Mouse (Mus musculus) macrophage (primary cell): Measurements from ENCODE around the gene Grin3a. TPM values are rescaled to one million over a fixed set of nuclear protein-coding genes. Genes with fewer than 3 reads are reported as not detected.
"Not testable (repeated sequence)": the region's sequence is repeated elsewhere in the genome, so short reads cannot be mapped to it uniquely, and the experiment has no call there.

Experiments used
- H3K27ac ChIP-seq: fragments of 350-480 bp; formaldehyde crosslinking; 2 replicates; pipeline ENCODE4 v1.9.0; 2021
- H3K36me3 ChIP-seq: fragments of 350-480 bp; formaldehyde crosslinking; 2 replicates; pipeline ENCODE4 v1.9.0; 2021; ENCODE audit errors: inconsistent target
- H3K4me3 ChIP-seq: fragments of 350-480 bp; formaldehyde crosslinking; 2 replicates; pipeline ENCODE4 v1.9.0; 2021; ENCODE audit errors: inconsistent target
- H3K79me2 ChIP-seq: fragments of 350-480 bp; formaldehyde crosslinking; 2 replicates; pipeline ENCODE4 v1.9.0; 2021; ENCODE audit errors: inconsistent target
- WGBS: methylation state at CpG from one replicate; pipeline ENCODE4 v1.1.7; 2026; ENCODE audit warnings: inconsistent platforms; ENCODE audit not compliant: missing documents; 5-methylcytosine and 5-hydroxymethylcytosine counted together
- polyA plus RNA-seq: library from polyadenylated mRNA; stranded (reverse); fragments of 250-400 nt; gene quantifications from 3 replicates; pipeline ENCODE4 v1.2.4, GENCODE M21; 2018; ENCODE audit warnings: inconsistent platforms

Gene Grin3a
- polyA plus RNA-seq, 1 experiment from 2014 or later: not detected

- peaks cover 86% of the 10 kb centered on the region for H3K36me3 ChIP-seq
- peaks cover 1% of the 10 kb centered on the region; the same call in 1 of the 2 replicates for H3K79me2 ChIP-seq
- no peak overlapping the region for H3K4me3 ChIP-seq
- H3K27ac ChIP-seq: no peak overlapping the region
- WGBS: 80% methylated on average over 2 of the region's 2 CpGs
Measured at GRCm38 (mm10) chr4:49639913-49640312, 205.6 kb downstream of the Grin3a start.

GRCm38 (mm10) chr4:49637821-49638220, 207.7 kb downstream of the Grin3a start:
- H3K36me3 ChIP-seq: peaks cover 78% of the 10 kb centered on the region
- 94% methylated on average over 11 of the region's 11 CpGs for WGBS
- no peak overlapping the region for H3K27ac ChIP-seq
- peaks cover 22% of the 10 kb centered on the region for H3K79me2 ChIP-seq
- H3K4me3 ChIP-seq: no peak overlapping the region

GRCm38 (mm10) chr4:49632139-49632481, 213.4 kb downstream of the Grin3a start:
- under 1% methylated on average over 30 of the region's 30 CpGs for WGBS
- Histone ChIP-seq H3K36me3 (peaks cover 31% of the 10 kb centered on the region), H3K27ac (peak overlapping the region; percentile 17), H3K79me2 (peaks cover 30% of the 10 kb centered on the region), H3K4me3 (peak overlapping the region; percentile 84)

DNA sequence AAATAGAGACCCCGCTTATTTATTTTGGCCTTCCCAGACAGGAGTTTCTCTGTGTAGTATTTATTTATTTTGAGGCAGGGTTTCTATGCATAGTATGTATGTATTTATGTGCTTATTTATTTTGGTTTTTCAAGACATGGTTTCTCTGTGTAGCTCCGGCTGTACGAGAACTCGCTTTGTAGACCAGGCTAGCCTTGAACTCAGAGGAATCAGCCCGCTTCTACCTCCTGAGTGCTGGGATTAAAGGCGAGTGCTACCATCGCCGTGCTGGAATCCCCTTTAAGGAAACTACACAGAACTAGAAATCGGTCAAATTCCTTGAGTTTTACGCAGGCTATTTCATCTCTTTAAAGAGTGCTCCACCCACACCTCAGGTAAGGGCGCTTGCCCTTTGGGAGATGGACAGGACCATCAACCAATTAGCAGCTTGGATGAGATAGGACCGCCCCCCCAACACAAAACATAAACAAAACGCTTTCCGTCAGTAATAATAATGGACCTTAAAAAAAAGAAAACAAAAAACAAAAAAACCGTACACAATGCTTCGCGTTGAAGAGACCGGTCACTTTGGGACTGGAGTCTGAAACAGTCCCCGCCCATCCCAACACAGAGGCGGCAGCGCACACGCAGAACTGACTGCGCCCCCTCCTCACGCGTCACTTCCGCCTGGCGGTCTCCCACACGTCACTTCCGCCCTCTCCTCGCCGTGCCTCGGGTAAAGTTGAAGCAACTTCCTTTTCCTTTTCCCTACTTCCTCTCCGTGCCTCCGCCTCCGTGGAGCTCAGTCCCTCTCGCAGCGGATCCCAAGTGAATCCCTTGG, 214.0 kb downstream of the Grin3a start, which contains the start of gene Rnf20:
Gene Rnf20 (plus strand): TSS at position 688 of the 820 bp plus-strand sequence.
- 4% methylated on average over 37 of the region's 37 CpGs for WGBS

DNA sequence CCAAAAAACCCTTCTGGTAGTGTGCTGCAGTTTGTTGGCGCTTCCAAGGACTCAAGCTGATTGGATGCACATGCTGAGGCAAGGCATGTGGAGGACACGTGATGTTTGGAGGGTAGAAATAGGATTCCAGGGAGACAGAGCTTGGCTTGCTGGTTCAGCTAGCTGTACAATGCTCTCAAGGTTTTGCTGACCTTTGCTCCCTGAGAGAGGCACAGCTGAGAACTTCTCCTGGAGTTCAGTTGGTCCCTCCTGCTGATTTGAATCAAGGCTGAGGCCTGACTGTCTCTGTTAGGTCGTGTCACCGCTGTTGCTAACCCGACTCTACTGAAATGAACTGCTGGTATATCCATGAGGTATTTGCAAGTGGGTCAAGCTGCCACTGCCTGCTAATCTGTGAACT, 216.6 kb downstream of the Grin3a start:
- WGBS: 94% methylated on average over 5 of the region's 5 CpGs
- Histone ChIP-seq H3K27ac (no peak overlapping the region), H3K36me3 (peaks cover under 1% of the 10 kb centered on the region; the same call in 1 of the 2 replicates), H3K79me2 (peaks cover 19% of the 10 kb centered on the region), H3K4me3 (no peak overlapping the region)

More for the DNA sequence above, 214.0 kb downstream of the Grin3a start, which contains the start of gene Rnf20:
- H3K79me2 ChIP-seq: peaks cover 30% of the 10 kb centered on the region
- H3K36me3 ChIP-seq: peaks cover 25% of the 10 kb centered on the region
- peak within 1 kb of the TSS; percentile 84 for H3K4me3 ChIP-seq
- peak within 1 kb of the TSS; percentile 17 for H3K27ac ChIP-seq

- 0% methylated on average over 3 of the region's 3 CpGs for WGBS
- Histone ChIP-seq H3K36me3 (no peaks in the 10 kb centered on the region), H3K27ac (no peak overlapping the region), H3K79me2 (no peaks in the 10 kb centered on the region), H3K4me3 (no peak overlapping the region)
Measured at GRCm38 (mm10) chr4:49626973-49627372, 218.6 kb downstream of the Grin3a start.

GRCm38 (mm10) chr4:49624969-49625368, 220.6 kb downstream of the Grin3a start:
- WGBS: 68% methylated on average over 4 of the region's 4 CpGs

DNA sequence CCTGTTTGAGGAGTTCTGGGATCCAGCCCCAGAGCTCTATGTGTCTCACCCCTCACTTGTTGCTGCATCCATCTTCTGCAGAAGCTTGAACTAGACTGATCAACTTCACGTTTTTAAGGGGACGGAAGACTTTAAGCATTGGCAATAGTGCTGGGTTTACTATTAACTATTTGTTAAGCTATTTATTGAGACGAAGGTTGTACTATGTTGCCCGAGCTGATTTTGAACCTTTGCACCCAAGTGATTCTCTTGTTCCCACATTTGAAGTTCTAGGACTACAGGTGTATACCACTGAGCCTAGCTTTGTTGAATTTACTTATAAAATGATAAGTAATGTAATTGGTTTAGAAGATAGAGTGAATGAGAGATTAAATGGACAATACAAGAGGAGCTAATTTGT, 221.6 kb downstream of the Grin3a start:
- WGBS: 90% methylated on average over 4 of the region's 4 CpGs
- Histone ChIP-seq H3K36me3 (no peaks in the 10 kb centered on the region), H3K27ac (no peak overlapping the region), H3K4me3 (no peak overlapping the region), H3K79me2 (no peaks in the 10 kb centered on the region)

More at GRCm38 (mm10) chr4:49624969-49625368, 220.6 kb downstream of the Grin3a start:
- H3K36me3 ChIP-seq, H3K4me3 ChIP-seq, H3K27ac ChIP-seq, H3K79me2 ChIP-seq: not testable (repeated sequence)

GRCm38 (mm10) chr4:49622272-49622671, 223.3 kb downstream of the Grin3a start:
- H3K27ac ChIP-seq: no peak overlapping the region
- WGBS: 97% methylated on average over 2 of the region's 2 CpGs

DNA sequence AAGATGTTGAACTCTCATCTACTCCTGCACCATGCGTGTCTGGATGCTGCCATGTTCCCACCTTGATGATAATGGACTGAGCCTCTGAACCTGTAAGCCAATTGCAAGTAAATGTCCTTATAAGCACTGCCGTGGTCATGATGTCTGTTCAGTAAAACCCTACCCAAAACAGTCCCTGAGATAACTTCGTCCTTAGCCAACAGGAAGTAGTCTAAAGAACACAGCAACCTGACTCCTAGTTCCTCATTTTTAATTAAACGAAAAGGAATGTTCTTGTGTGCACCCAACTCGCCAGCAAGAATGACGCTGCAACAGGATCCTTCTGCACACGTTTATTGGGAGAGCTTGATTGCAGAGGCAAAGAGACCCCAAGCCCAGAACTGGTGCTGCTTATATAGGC, 225.7 kb downstream of the Grin3a start:
- WGBS: 21% methylated on average over 5 of the region's 7 CpGs
- not testable (repeated sequence) for H3K4me3 ChIP-seq, H3K27ac ChIP-seq, H3K79me2 ChIP-seq, H3K36me3 ChIP-seq

More at GRCm38 (mm10) chr4:49622272-49622671, 223.3 kb downstream of the Grin3a start:
- Histone ChIP-seq H3K36me3 (no peaks in the 10 kb centered on the region), H3K79me2 (no peaks in the 10 kb centered on the region), H3K4me3 (no peak overlapping the region)

DNA sequence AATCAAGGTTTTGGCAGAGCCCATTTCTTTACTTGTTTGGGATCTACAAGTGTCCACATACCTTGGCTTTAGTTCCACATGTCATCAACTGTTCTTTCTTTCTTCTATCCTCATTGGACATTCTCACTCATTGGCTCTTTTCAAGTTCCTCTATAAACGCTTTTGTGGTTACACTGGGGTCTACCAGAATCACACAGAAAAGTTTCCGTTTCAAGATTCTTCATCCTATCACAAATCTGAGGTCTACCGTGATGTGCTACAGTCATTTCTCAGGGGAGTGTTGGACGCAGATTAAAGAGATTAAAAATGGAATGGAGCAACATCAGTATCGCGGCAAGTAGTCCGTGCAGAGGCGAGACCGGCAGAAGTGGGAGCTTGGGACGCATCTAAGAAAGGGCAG, 228.6 kb downstream of the Grin3a start:
- no peaks in the 10 kb centered on the region for H3K79me2 ChIP-seq
- no peak overlapping the region for H3K27ac ChIP-seq
- no peaks in the 10 kb centered on the region for H3K36me3 ChIP-seq
- 43% methylated on average over 10 of the region's 10 CpGs for WGBS
- no peak overlapping the region for H3K4me3 ChIP-seq

Other genes starting within 250 kb of the Grin3a start
- not detected in 3 replicates for gene Tmem246, start 247.9 kb downstream of the Grin3a start, polyA plus RNA-seq
- 27.6 to 28.7 TPM (median 28.4 TPM) in 3 replicates for gene Rnf20, start 213.7 kb downstream of the Grin3a start, polyA plus RNA-seq
- not detected in 3 replicates for gene Ppp3r2, start 163.7 kb downstream of the Grin3a start, polyA plus RNA-seq